In the genomic region with DNA sequence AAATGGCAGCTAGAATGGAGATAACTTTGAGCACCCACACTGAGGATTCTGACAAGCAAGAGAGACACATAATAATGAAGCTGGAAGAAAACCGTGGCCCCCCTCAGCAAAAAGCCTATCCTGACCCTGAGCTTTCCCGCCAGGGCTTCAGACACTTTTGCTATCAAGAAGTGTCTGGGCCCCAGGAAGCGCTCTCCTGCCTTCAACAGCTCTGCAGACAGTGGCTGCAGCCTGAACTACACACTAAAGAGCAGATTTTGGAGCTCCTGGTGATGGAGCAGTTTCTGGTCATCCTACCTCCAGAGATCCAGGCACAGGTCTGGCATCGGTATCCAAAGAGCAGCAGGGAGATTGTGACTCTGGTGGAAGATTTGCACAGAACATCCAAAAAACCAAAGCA, we compare ENCODE assay signal across 8 mouse cellular contexts. TPM values are rescaled to one million over a fixed set of nuclear protein-coding genes. Genes with fewer than 3 reads are reported as not detected.
DNase-seq lines count a peak whose midpoint lies in the region; ATAC-seq and TF ChIP-seq lines count a peak whose summit lies in the region.

No protein-coding gene starts in this region.

- H3K4me3 ChIP-seq in kidney, postnatal 0 days (replicated peaks; ENCODE audit: low read depth, low read length) = peak overlapping the region; percentile 68
- H3K4me3 ChIP-seq in hindbrain, embryonic 13.5 days = peak overlapping the region; percentile 55
- peak overlapping the region; percentile 71 for H3K4me3 ChIP-seq in midbrain, embryonic 14.5 days (replicated peaks; ENCODE audit: low read depth, low read length)

- no peaks in the 10 kb centered on the region for H3K36me3 ChIP-seq in kidney, postnatal 0 days (ENCODE audit: insufficient read depth, low read length)
- H3K36me3 ChIP-seq in hindbrain, embryonic 13.5 days = no peaks in the 10 kb centered on the region
- H3K36me3 ChIP-seq in midbrain, embryonic 14.5 days (ENCODE audit: control insufficient read depth, insufficient read depth, low read length) = no peaks in the 10 kb centered on the region

- no peak for ATAC-seq in kidney, postnatal 0 days (replicated peaks; ENCODE audit: low FRiP score, low read depth)
- ATAC-seq in hindbrain, embryonic 13.5 days (ENCODE audit: low FRiP score) = no peak
- no peak for ATAC-seq in midbrain, embryonic 14.5 days (ENCODE audit: low FRiP score, low TSS enrichment)

- 69% methylated on average over 4 of the region's 4 CpGs for WGBS in kidney, postnatal 0 days
- 59% methylated on average over 4 of the region's 4 CpGs for WGBS in hindbrain, embryonic 13.5 days
- WGBS in midbrain, embryonic 14.5 days = 65% methylated on average over 4 of the region's 4 CpGs

- no peaks in the 10 kb centered on the region for H3K9me3 ChIP-seq in kidney, postnatal 0 days (replicated peaks; ENCODE audit: low read length)
- no peaks in the 10 kb centered on the region for H3K9me3 ChIP-seq in hindbrain, embryonic 13.5 days
- H3K9me3 ChIP-seq in midbrain, embryonic 14.5 days (ENCODE audit: control insufficient read depth, low read length) = no peaks in the 10 kb centered on the region

- H3K9ac ChIP-seq in kidney, postnatal 0 days (ENCODE audit: low read depth, low read length) = no peak overlapping the region
- peak overlapping the region; percentile 72 for H3K9ac ChIP-seq in hindbrain, embryonic 13.5 days
- H3K9ac ChIP-seq in midbrain, embryonic 14.5 days (replicated peaks; ENCODE audit: low read length) = peak overlapping the region; percentile 71

- no peaks in the 10 kb centered on the region for H3K4me1 ChIP-seq in kidney, postnatal 0 days (replicated peaks; ENCODE audit: insufficient read depth, low read length)
- H3K4me1 ChIP-seq in hindbrain, embryonic 13.5 days (replicated peaks) = peaks cover 17% of the 10 kb centered on the region
- H3K4me1 ChIP-seq in midbrain, embryonic 14.5 days (ENCODE audit: control insufficient read depth, insufficient read depth, low read length) = peaks cover 9% of the 10 kb centered on the region; the same call in 1 of the 2 replicates

- H3K4me2 ChIP-seq in kidney, postnatal 0 days (ENCODE audit: low read length) = peak overlapping the region; percentile 74
- H3K4me2 ChIP-seq in hindbrain, embryonic 13.5 days = peak overlapping the region; percentile 67
- peak overlapping the region; percentile 68 for H3K4me2 ChIP-seq in midbrain, embryonic 14.5 days (ENCODE audit: low read length)

- H3K27ac ChIP-seq in kidney, postnatal 0 days = no peak overlapping the region
- H3K27ac ChIP-seq in hindbrain, embryonic 13.5 days = no peak overlapping the region
- H3K27ac ChIP-seq in midbrain, embryonic 14.5 days (replicated peaks; ENCODE audit: low read depth, low read length) = no peak overlapping the region

- TF ChIP-seq CTCF in kidney, postnatal 0 days (IDR thresholded peaks at IDR 0.05; ENCODE audit: low read depth) = no peak
- TF ChIP-seq CTCF in brain, embryonic 14.5 days (IDR thresholded peaks at IDR 0.05; ENCODE audit: borderline replicate concordance, extremely low read depth, insufficient read depth, insufficient read length) = no peak

- H3K27me3 ChIP-seq in kidney, postnatal 0 days (ENCODE audit: insufficient read depth, low read length) = no peaks in the 10 kb centered on the region
- H3K27me3 ChIP-seq in hindbrain, embryonic 13.5 days = no peaks in the 10 kb centered on the region
- H3K27me3 ChIP-seq in midbrain, embryonic 14.5 days (ENCODE audit: control insufficient read depth, insufficient read depth, low read length) = no peaks in the 10 kb centered on the region

- TF ChIP-seq POLR2A in brain, embryonic 14.5 days (IDR thresholded peaks at IDR 0.05; ENCODE audit: borderline replicate concordance, extremely low read depth, insufficient read depth, insufficient read length, poor library complexity, severe bottlenecking) = no peak

- peak; percentile 12 for DNase-seq in kidney, postnatal 0 days (ENCODE audit: low spot score)
- no peak for DNase-seq in kidney, postnatal 4 days
- peak; percentile 8 for DNase-seq in brain, embryonic 14.5 days (ENCODE audit: low read depth)
- DNase-seq in midbrain, embryonic 14.5 days = peak; percentile 13
- DNase-seq in urinary bladder, adult 2 months (ENCODE audit: low spot score) = no peak
- DNase-seq in natural killer cell, adult 2 months (ENCODE audit: low spot score in 2 of 2) = no peak
- DNase-seq in left cerebral cortex, postnatal 36 days (ENCODE audit: low spot score in 2 of 2) = no peak

- intact Hi-C loops in left cerebral cortex, postnatal 36 days (cut with DNase I) = loop anchor here (10.0 kb wide), 1 partner anchor 103 kb away; a partner anchor contains a TSS

RNA-seq across cellular contexts. Expression of a gene that starts 0.8 kb away (rescaled TPM):
- 0.92 and 1.2 TPM in 2 replicates for polyA plus RNA-seq in kidney, postnatal 0 days (2015; fragmentation: Nextera tagmentation; extraction: Ambion mirVana)
- polyA plus RNA-seq in brain, embryonic 14.5 days (2012; rRNA removed) = 3.6 and 3.8 TPM in 2 replicates
- polyA plus RNA-seq in hindbrain, embryonic 13.5 days (2015; fragmentation: Nextera tagmentation; extraction: Ambion mirVana) = 2.0 TPM in 2 replicates
- 2.2 and 3.2 TPM in 2 replicates for polyA plus RNA-seq in midbrain, embryonic 14.5 days (2014; fragmentation: Nextera tagmentation; extraction: Ambion mirVana)
- 2.7 and 3.0 TPM in 2 replicates for polyA plus RNA-seq in urinary bladder, adult 2 months (2012; rRNA removed)
- total RNA-seq in left cerebral cortex, postnatal 36 days (2021) = 1 to 10 TPM; 5.2 to 5.3 TPM

RNA-seq across cellular contexts. Expression of a gene that starts 17.2 kb away (rescaled TPM):
- polyA plus RNA-seq in kidney, postnatal 0 days (2015; fragmentation: Nextera tagmentation; extraction: Ambion mirVana) = not detected in 2 replicates
- polyA plus RNA-seq in brain, embryonic 14.5 days (2012; rRNA removed) = not detected in 2 replicates
- not detected in 2 replicates for polyA plus RNA-seq in hindbrain, embryonic 13.5 days (2015; fragmentation: Nextera tagmentation; extraction: Ambion mirVana)
- not detected in 2 replicates for polyA plus RNA-seq in midbrain, embryonic 14.5 days (2014; fragmentation: Nextera tagmentation; extraction: Ambion mirVana)
- 0.07 TPM in 1 of 2 replicates, not detected in the other for polyA plus RNA-seq in urinary bladder, adult 2 months (2012; rRNA removed)
- total RNA-seq in left cerebral cortex, postnatal 36 days (2021) = not detected

RNA-seq across cellular contexts. Expression of a gene that starts 24.3 kb away (rescaled TPM):
- polyA plus RNA-seq in kidney, postnatal 0 days (2015; fragmentation: Nextera tagmentation; extraction: Ambion mirVana) = 40.9 and 45.1 TPM in 2 replicates
- 72.8 and 84.8 TPM in 2 replicates for polyA plus RNA-seq in brain, embryonic 14.5 days (2012; rRNA removed)
- polyA plus RNA-seq in hindbrain, embryonic 13.5 days (2015; fragmentation: Nextera tagmentation; extraction: Ambion mirVana) = 80.0 and 83.1 TPM in 2 replicates
- 100 and 102 TPM in 2 replicates for polyA plus RNA-seq in midbrain, embryonic 14.5 days (2014; fragmentation: Nextera tagmentation; extraction: Ambion mirVana)
- 54.1 and 60.6 TPM in 2 replicates for polyA plus RNA-seq in urinary bladder, adult 2 months (2012; rRNA removed)
- total RNA-seq in left cerebral cortex, postnatal 36 days (2021) = 100 to 1,000 TPM; 124 TPM

RNA-seq across cellular contexts. Expression of a gene that starts 36.5 kb away (rescaled TPM):
- polyA plus RNA-seq in kidney, postnatal 0 days (2015; fragmentation: Nextera tagmentation; extraction: Ambion mirVana) = 3.3 and 4.2 TPM in 2 replicates
- 12.3 and 17.8 TPM in 2 replicates for polyA plus RNA-seq in brain, embryonic 14.5 days (2012; rRNA removed)
- 14.2 and 18.4 TPM in 2 replicates for polyA plus RNA-seq in hindbrain, embryonic 13.5 days (2015; fragmentation: Nextera tagmentation; extraction: Ambion mirVana)
- 16.2 and 18.5 TPM in 2 replicates for polyA plus RNA-seq in midbrain, embryonic 14.5 days (2014; fragmentation: Nextera tagmentation; extraction: Ambion mirVana)
- 7.3 and 7.8 TPM in 2 replicates for polyA plus RNA-seq in urinary bladder, adult 2 months (2012; rRNA removed)
- 10 to 100 TPM; 23.1 to 26.8 TPM for total RNA-seq in left cerebral cortex, postnatal 36 days (2021)

RNA-seq across cellular contexts. Expression of a gene that starts 36.6 kb away (rescaled TPM):
- polyA plus RNA-seq in kidney, postnatal 0 days (2015; fragmentation: Nextera tagmentation; extraction: Ambion mirVana) = 2.6 and 2.9 TPM in 2 replicates
- 0.27 and 0.73 TPM in 2 replicates for polyA plus RNA-seq in brain, embryonic 14.5 days (2012; rRNA removed)
- 5.1 and 6.3 TPM in 2 replicates for polyA plus RNA-seq in hindbrain, embryonic 13.5 days (2015; fragmentation: Nextera tagmentation; extraction: Ambion mirVana)
- 2.2 and 3.7 TPM in 2 replicates for polyA plus RNA-seq in midbrain, embryonic 14.5 days (2014; fragmentation: Nextera tagmentation; extraction: Ambion mirVana)
- polyA plus RNA-seq in urinary bladder, adult 2 months (2012; rRNA removed) = 0.25 and 0.62 TPM in 2 replicates
- 1 to 10 TPM in 1 of 2 experiments, not detected in 1; 1.2 TPM for total RNA-seq in left cerebral cortex, postnatal 36 days (2021)

Comparison
In these comparisons a context has a peak if more than half of its experiments do, and no peak if none do; other contexts are left out.
1. DNase-seq: peak in kidney, postnatal 0 days (single experiment), brain, embryonic 14.5 days (single experiment) and midbrain, embryonic 14.5 days (single experiment); none in kidney, postnatal 4 days (0 of 2), urinary bladder, adult 2 months (single experiment), natural killer cell, adult 2 months (0 of 2) and left cerebral cortex, postnatal 36 days (0 of 2).
2. Peak in every context shown above with its lines, with median percentiles within 50 percentile points of each other: H3K4me2 ChIP-seq and H3K4me3 ChIP-seq.